ENCODE assay signal across 9 mouse cellular contexts in the genomic region with DNA sequence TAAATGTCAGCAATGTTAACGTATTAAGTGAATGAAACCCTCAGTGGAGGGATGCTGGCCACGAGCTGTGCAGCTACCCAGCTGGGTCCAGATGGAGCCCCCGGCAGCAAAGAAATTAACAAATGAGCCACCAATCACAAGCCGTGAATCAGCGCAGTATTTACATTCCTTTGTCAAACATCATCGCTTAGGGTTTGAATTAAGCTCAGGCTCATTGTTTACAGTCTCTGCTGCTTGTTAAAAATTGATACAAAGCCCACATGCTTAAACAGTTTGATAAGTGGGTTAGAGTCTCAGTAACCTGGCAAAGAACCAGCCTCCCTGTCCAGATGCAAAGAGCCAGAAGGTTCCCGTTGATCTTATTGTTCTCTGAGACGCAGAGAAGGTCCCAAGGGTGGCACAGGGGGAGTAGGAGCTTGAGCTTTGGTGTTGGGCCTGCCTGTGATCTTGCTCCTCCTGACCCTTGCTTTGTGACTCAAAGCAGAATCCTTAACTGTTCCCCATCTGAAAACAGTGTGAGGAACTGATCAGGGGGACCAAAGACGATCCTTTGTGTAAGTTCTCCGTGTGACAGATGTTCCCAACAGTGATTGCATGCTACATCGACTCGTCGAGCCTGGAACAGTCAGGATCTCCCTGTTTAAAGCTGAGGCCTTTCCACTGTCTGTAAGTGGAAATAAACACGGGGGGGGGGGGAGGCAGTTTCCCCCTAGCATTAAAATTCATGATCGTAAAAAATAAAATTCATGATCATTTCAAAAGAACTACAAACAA. TPM values are rescaled to one million over a fixed set of nuclear protein-coding genes. Genes with fewer than 3 reads are reported as not detected.
A peak's percentile ranks its signal among the peaks of the same experiment; 100 is the strongest.
DNase-seq lines count a peak whose midpoint lies in the region; ATAC-seq and TF ChIP-seq lines count a peak whose summit lies in the region.
"Had no signal": no experiment of that assay in that cellular context is flagged by ENCODE, and none has a peak within 500 bp of the region (broad histone marks: within the 10 kb centered on the region; RNA-seq: fewer than 3 reads in every experiment).

No protein-coding gene starts in this region.

- H3K9ac ChIP-seq in heart, postnatal 0 days (replicated peaks; ENCODE audit: low read depth, low read length): no peak overlapping the region
- no peak overlapping the region for H3K9ac ChIP-seq in heart, embryonic 11.5 days (ENCODE audit: low read depth, low read length)
- H3K9ac ChIP-seq in hindbrain, embryonic 11.5 days (ENCODE audit: low read depth, low read length): no peak overlapping the region
- no peak overlapping the region for H3K9ac ChIP-seq in midbrain, embryonic 13.5 days (replicated peaks)

- no peaks in the 10 kb centered on the region for H3K4me1 ChIP-seq in heart, postnatal 0 days (ENCODE audit: control insufficient read depth, insufficient read depth)
- no peaks in the 10 kb centered on the region for H3K4me1 ChIP-seq in heart, embryonic 11.5 days (ENCODE audit: control insufficient read depth, insufficient read depth, low read length)
- H3K4me1 ChIP-seq in hindbrain, embryonic 11.5 days (replicated peaks; ENCODE audit: control insufficient read depth, insufficient read depth, low read length): no peaks in the 10 kb centered on the region
- H3K4me1 ChIP-seq in midbrain, embryonic 13.5 days (replicated peaks): peaks cover 22% of the 10 kb centered on the region

- H3K4me3 ChIP-seq in heart, postnatal 0 days (ENCODE audit: low read depth, low read length): no peak overlapping the region
- H3K4me3 ChIP-seq in heart, embryonic 11.5 days (ENCODE audit: low read depth, low read length): no peak overlapping the region
- H3K4me3 ChIP-seq in hindbrain, embryonic 11.5 days (ENCODE audit: low read depth, low read length): no peak overlapping the region
- H3K4me3 ChIP-seq in midbrain, embryonic 13.5 days (replicated peaks): no peak overlapping the region

- TF ChIP-seq POLR2A in brain, embryonic 14.5 days (IDR thresholded peaks at IDR 0.05; ENCODE audit: borderline replicate concordance, extremely low read depth, insufficient read depth, insufficient read length, poor library complexity, severe bottlenecking): no peak

- DNase-seq in heart, postnatal 0 days (ENCODE audit: low spot score): no peak
- DNase-seq in brain, embryonic 14.5 days (ENCODE audit: low read depth): peak; percentile 87
- DNase-seq in hindbrain, embryonic 11.5 days (ENCODE audit: low spot score): peak; percentile 60
- no peak for DNase-seq in right cerebral cortex, postnatal 4 days
- no peak for DNase-seq in layer of hippocampus, adult 11-12 months (ENCODE audit: low spot score)
- DNase-seq in adipocyte (ENCODE audit: low spot score): no peak
- DNase-seq: liver had no signal

- ATAC-seq in heart, postnatal 0 days (ENCODE audit: insufficient read depth, low read depth): 0 out of 2 replicates have a peak, but pooled peaks have one; percentile 20
- no peak for ATAC-seq in heart, embryonic 11.5 days (replicated peaks; ENCODE audit: insufficient number of reproducible peaks, low FRiP score, low TSS enrichment)
- peak; percentile 67; the same call in 1 of the 2 replicates for ATAC-seq in hindbrain, embryonic 11.5 days (ENCODE audit: low FRiP score)
- peak; percentile 74 for ATAC-seq in midbrain, embryonic 13.5 days

- H3K9me3 ChIP-seq in heart, postnatal 0 days (replicated peaks; ENCODE audit: control insufficient read depth, low read length): no peaks in the 10 kb centered on the region
- H3K9me3 ChIP-seq in heart, embryonic 11.5 days (replicated peaks; ENCODE audit: control insufficient read depth, low read length): no peaks in the 10 kb centered on the region
- no peaks in the 10 kb centered on the region for H3K9me3 ChIP-seq in hindbrain, embryonic 11.5 days (ENCODE audit: control insufficient read depth, low read length)
- H3K9me3 ChIP-seq in midbrain, embryonic 13.5 days: no peaks in the 10 kb centered on the region

- WGBS in heart, postnatal 0 days: 56% methylated on average over 15 of the region's 15 CpGs
- 66% methylated on average over 15 of the region's 15 CpGs for WGBS in heart, embryonic 11.5 days (ENCODE audit: insufficient replicate concordance)
- 38% methylated on average over 15 of the region's 15 CpGs for WGBS in hindbrain, embryonic 11.5 days
- WGBS in midbrain, embryonic 13.5 days: 31% methylated on average over 15 of the region's 15 CpGs

- no peak for TF ChIP-seq EP300 in heart, postnatal 0 days (IDR thresholded peaks at IDR 0.05; ENCODE audit: low read depth)

- no peak for TF ChIP-seq CTCF in heart, postnatal 0 days (IDR thresholded peaks at IDR 0.05; ENCODE audit: low read depth)
- no peak for TF ChIP-seq CTCF in brain, embryonic 14.5 days (IDR thresholded peaks at IDR 0.05; ENCODE audit: borderline replicate concordance, extremely low read depth, insufficient read depth, insufficient read length)

- no peaks in the 10 kb centered on the region for H3K27me3 ChIP-seq in heart, postnatal 0 days (ENCODE audit: control insufficient read depth, insufficient read depth, low read length)
- no peaks in the 10 kb centered on the region for H3K27me3 ChIP-seq in heart, embryonic 11.5 days (ENCODE audit: control insufficient read depth, insufficient read depth, low read length)
- no peaks in the 10 kb centered on the region for H3K27me3 ChIP-seq in hindbrain, embryonic 11.5 days (ENCODE audit: control insufficient read depth, insufficient read depth, low read length)
- no peaks in the 10 kb centered on the region for H3K27me3 ChIP-seq in midbrain, embryonic 13.5 days

- H3K4me2 ChIP-seq in heart, postnatal 0 days (ENCODE audit: low read depth, low read length): no peak overlapping the region
- no peak overlapping the region for H3K4me2 ChIP-seq in heart, embryonic 11.5 days
- no peak overlapping the region for H3K4me2 ChIP-seq in hindbrain, embryonic 11.5 days (replicated peaks; ENCODE audit: low read depth, low read length)
- H3K4me2 ChIP-seq in midbrain, embryonic 13.5 days (replicated peaks): no peak overlapping the region

- H3K36me3 ChIP-seq in heart, postnatal 0 days (replicated peaks; ENCODE audit: control insufficient read depth, insufficient read depth, low read length): no peaks in the 10 kb centered on the region
- H3K36me3 ChIP-seq in heart, embryonic 11.5 days (ENCODE audit: control insufficient read depth, insufficient read depth, low read length): no peaks in the 10 kb centered on the region
- no peaks in the 10 kb centered on the region for H3K36me3 ChIP-seq in hindbrain, embryonic 11.5 days (ENCODE audit: control insufficient read depth, insufficient read depth, low read length)
- H3K36me3 ChIP-seq in midbrain, embryonic 13.5 days: no peaks in the 10 kb centered on the region

- no peak overlapping the region for H3K27ac ChIP-seq in heart, postnatal 0 days (ENCODE audit: low read depth)
- H3K27ac ChIP-seq in heart, embryonic 11.5 days (ENCODE audit: low read depth, low read length): no peak overlapping the region
- H3K27ac ChIP-seq in hindbrain, embryonic 11.5 days (ENCODE audit: low read depth, low read length): peak overlapping the region; percentile 54
- peak overlapping the region; percentile 77 for H3K27ac ChIP-seq in midbrain, embryonic 13.5 days

RNA-seq across cellular contexts. Expression of gene Cdhr3, which starts 9.9 kb away (rescaled TPM):
- 1.5 TPM in 1 of 2 replicates, not detected in the other for total RNA-seq in heart, postnatal 0 days (2014; rRNA removed; ENCODE audit: low replicate concordance)
- polyA plus RNA-seq in heart, postnatal 0 days (2015; fragmentation: Nextera tagmentation; extraction: Ambion mirVana): 0.73 and 1.2 TPM in 2 replicates
- polyA plus RNA-seq in heart, embryonic 11.5 days (2014; fragmentation: Nextera tagmentation; extraction: Ambion mirVana): not detected in 2 replicates
- polyA plus RNA-seq in brain, embryonic 14.5 days (2012; rRNA removed): 0.29 and 0.36 TPM in 2 replicates
- polyA plus RNA-seq in hindbrain, embryonic 11.5 days (2014; fragmentation: Nextera tagmentation; extraction: Ambion mirVana): 0.15 and 0.32 TPM in 2 replicates
- polyA plus RNA-seq in midbrain, embryonic 13.5 days (2015; fragmentation: Nextera tagmentation; extraction: Ambion mirVana): 0.14 TPM in 1 of 2 replicates, not detected in the other

RNA-seq across cellular contexts. Expression of gene Atxn7l1, which starts 45.0 kb away (rescaled TPM):
- 6.7 and 11.1 TPM in 2 replicates for total RNA-seq in heart, postnatal 0 days (2014; rRNA removed; ENCODE audit: low replicate concordance)
- 4.5 and 5.3 TPM in 2 replicates for polyA plus RNA-seq in heart, postnatal 0 days (2015; fragmentation: Nextera tagmentation; extraction: Ambion mirVana)
- polyA plus RNA-seq in heart, embryonic 11.5 days (2014; fragmentation: Nextera tagmentation; extraction: Ambion mirVana): 15.6 and 18.7 TPM in 2 replicates
- 30.3 and 43.3 TPM in 2 replicates for polyA plus RNA-seq in brain, embryonic 14.5 days (2012; rRNA removed)
- 19.5 and 21.1 TPM in 2 replicates for polyA plus RNA-seq in hindbrain, embryonic 11.5 days (2014; fragmentation: Nextera tagmentation; extraction: Ambion mirVana)
- polyA plus RNA-seq in midbrain, embryonic 13.5 days (2015; fragmentation: Nextera tagmentation; extraction: Ambion mirVana): 18.6 and 19.3 TPM in 2 replicates

Comparison
In these comparisons a context has a peak if more than half of its experiments do, and no peak if none do; other contexts are left out.
1. DNase-seq: peak in brain, embryonic 14.5 days (single experiment) and hindbrain, embryonic 11.5 days (single experiment); none in heart, postnatal 0 days (single experiment), right cerebral cortex, postnatal 4 days (single experiment), layer of hippocampus, adult 11-12 months (single experiment) and adipocyte (single experiment).
2. H3K27ac ChIP-seq: peak in hindbrain, embryonic 11.5 days (single experiment) and midbrain, embryonic 13.5 days (single experiment); none in heart, postnatal 0 days (single experiment) and heart, embryonic 11.5 days (single experiment).